ENCODE assay signal across 34 mouse cellular contexts in the genomic region with DNA sequence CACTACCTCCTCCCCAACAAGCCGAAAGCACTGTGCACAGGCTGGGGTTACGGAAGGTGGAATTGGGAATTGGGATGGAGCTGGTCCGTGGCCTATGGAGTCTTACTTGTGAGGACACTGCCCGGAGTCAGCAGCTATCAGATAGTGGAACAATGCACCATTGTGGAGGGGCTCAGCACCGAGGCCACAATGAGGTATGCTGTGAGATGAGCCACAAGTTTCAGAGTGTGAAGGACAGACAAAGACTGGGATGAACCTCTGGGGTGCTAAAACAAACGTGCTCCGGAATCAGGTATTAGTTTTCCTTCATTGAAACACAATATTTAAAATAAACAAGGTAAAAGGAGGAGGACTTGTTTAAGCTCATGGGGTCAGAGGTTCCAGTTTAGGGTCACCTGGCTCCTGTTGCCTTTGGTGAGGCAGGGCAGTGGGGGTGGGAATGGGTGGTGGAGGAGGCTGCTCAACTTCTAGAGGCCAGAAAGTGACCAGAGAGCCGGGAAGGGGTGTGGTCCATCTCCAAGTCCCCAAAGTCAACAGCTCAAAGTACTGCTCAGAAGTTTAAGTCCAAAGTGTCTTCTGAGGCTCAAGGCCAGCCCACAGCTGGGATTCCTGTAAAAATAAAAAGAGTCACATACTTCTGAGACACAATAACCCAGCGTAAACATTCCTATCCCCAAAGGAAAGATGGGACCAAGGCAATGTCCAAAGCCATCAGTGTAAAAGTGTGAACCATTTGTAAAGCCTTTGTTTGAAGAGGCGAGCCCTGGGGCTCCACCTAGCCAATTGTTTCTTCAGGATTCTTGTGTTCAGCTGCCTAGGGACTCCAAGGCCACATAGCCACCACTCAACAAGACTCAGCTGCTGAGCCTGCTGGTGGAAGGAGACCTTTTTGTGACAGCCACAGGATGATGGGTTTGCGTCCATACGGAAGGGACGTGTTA.
DNase-seq lines count a peak whose midpoint lies in the region; ATAC-seq and TF ChIP-seq lines count a peak whose summit lies in the region.
"Had no signal": no experiment of that assay in that cellular context is flagged by ENCODE, and none has a peak within 500 bp of the region (broad histone marks: within the 10 kb centered on the region; RNA-seq: fewer than 3 reads in every experiment).

No protein-coding gene starts in this region.

- no peak overlapping the region for H3K9ac ChIP-seq in kidney, embryonic 15.5 days
- no peak overlapping the region for H3K9ac ChIP-seq in neural tube, embryonic 11.5 days (ENCODE audit: low read length)
- no peak overlapping the region for H3K9ac ChIP-seq in neural tube, embryonic 15.5 days (replicated peaks)
- H3K9ac ChIP-seq: embryonic facial prominence, embryonic 13.5 days; forebrain, embryonic 12.5 days; forebrain, embryonic 15.5 days; heart, embryonic 13.5 days; hindbrain, embryonic 14.5 days had no signal

- H3K9me3 ChIP-seq in kidney, embryonic 15.5 days (replicated peaks): no peaks in the 10 kb centered on the region
- no peaks in the 10 kb centered on the region for H3K9me3 ChIP-seq in neural tube, embryonic 11.5 days (ENCODE audit: control insufficient read depth, low read length)
- no peaks in the 10 kb centered on the region for H3K9me3 ChIP-seq in neural tube, embryonic 15.5 days (replicated peaks)
- H3K9me3 ChIP-seq: embryonic facial prominence, embryonic 10.5 days; embryonic facial prominence, embryonic 13.5 days; forebrain, embryonic 12.5 days; forebrain, embryonic 15.5 days; heart, embryonic 10.5 days; heart, embryonic 13.5 days had no signal

- H3K27me3 ChIP-seq in kidney, embryonic 15.5 days: no peaks in the 10 kb centered on the region
- no peaks in the 10 kb centered on the region for H3K27me3 ChIP-seq in neural tube, embryonic 11.5 days (ENCODE audit: control insufficient read depth, insufficient read depth, low read length)
- H3K27me3 ChIP-seq in neural tube, embryonic 15.5 days (replicated peaks): no peaks in the 10 kb centered on the region
- H3K27me3 ChIP-seq: CH12.LX; forebrain, embryonic 12.5 days; forebrain, embryonic 15.5 days; heart, embryonic 13.5 days; Patski had no signal

- no peak overlapping the region for H3K4me2 ChIP-seq in kidney, embryonic 15.5 days
- no peak overlapping the region for H3K4me2 ChIP-seq in neural tube, embryonic 11.5 days (ENCODE audit: low read depth)
- no peak overlapping the region for H3K4me2 ChIP-seq in neural tube, embryonic 15.5 days
- H3K4me2 ChIP-seq: embryonic facial prominence, embryonic 13.5 days; forebrain, embryonic 12.5 days; forebrain, embryonic 15.5 days; heart, embryonic 13.5 days; hindbrain, embryonic 14.5 days had no signal

- H3K4me3 ChIP-seq in kidney, embryonic 15.5 days (replicated peaks): no peak overlapping the region
- no peak overlapping the region for H3K4me3 ChIP-seq in neural tube, embryonic 11.5 days (ENCODE audit: low read depth, low read length)
- H3K4me3 ChIP-seq in neural tube, embryonic 15.5 days (replicated peaks): no peak overlapping the region
- no peak overlapping the region for H3K4me3 ChIP-seq in layer of hippocampus, adult 2 months
- H3K4me3 ChIP-seq: embryonic facial prominence, embryonic 10.5 days; embryonic facial prominence, embryonic 13.5 days; erythroblast, embryonic 14.5 days; forebrain, embryonic 12.5 days; forebrain, embryonic 15.5 days; heart, adult 2 months; heart, embryonic 10.5 days; heart, embryonic 13.5 days had no signal

- H3K4me1 ChIP-seq in kidney, embryonic 15.5 days: peaks cover 6% of the 10 kb centered on the region; the same call in 1 of the 2 replicates
- H3K4me1 ChIP-seq in neural tube, embryonic 11.5 days (ENCODE audit: control insufficient read depth, insufficient read depth, low read length): no peaks in the 10 kb centered on the region
- H3K4me1 ChIP-seq in neural tube, embryonic 15.5 days: no peaks in the 10 kb centered on the region
- H3K4me1 ChIP-seq: forebrain, embryonic 12.5 days; forebrain, embryonic 15.5 days; heart, embryonic 10.5 days; heart, embryonic 13.5 days had no signal

- H3K36me3 ChIP-seq in kidney, embryonic 15.5 days: no peaks in the 10 kb centered on the region
- no peaks in the 10 kb centered on the region for H3K36me3 ChIP-seq in neural tube, embryonic 11.5 days (ENCODE audit: control insufficient read depth, insufficient read depth, low read length)
- H3K36me3 ChIP-seq in neural tube, embryonic 15.5 days: no peaks in the 10 kb centered on the region
- H3K36me3 ChIP-seq: embryonic facial prominence, embryonic 10.5 days; embryonic facial prominence, embryonic 13.5 days; forebrain, embryonic 12.5 days; forebrain, embryonic 15.5 days; G1E; heart, embryonic 10.5 days; heart, embryonic 13.5 days had no signal

- no peak for DNase-seq in kidney, adult 11 months
- peak; percentile 9 for DNase-seq in neural tube, embryonic 11.5 days (ENCODE audit: low spot score)
- DNase-seq in ES-CJ7 (ENCODE audit: low read depth, low spot score) (peak; percentile 71), ZHBTc4 (ENCODE audit: low read depth, low spot score) (peak; percentile 88)
- DNase-seq in layer of hippocampus, adult 2 months (ENCODE audit: low spot score in 2 of 2): no peak
- DNase-seq in spleen, postnatal 4 days (ENCODE audit: low spot score in 2 of 2): no peak
- DNase-seq: adrenal gland, adult 8-10 months; adrenal gland, postnatal 25 days; B cell, adult 2 months; cerebellum, adult 11-12 months; cerebellum, adult 8-10 months; cerebellum, postnatal 10 days; cerebellum, postnatal 36 days; embryo, embryonic 11 days; gastrocnemius, postnatal 10 days; gastrocnemius, postnatal 36 days; heart, adult 2 months; heart, postnatal 14 days; heart, postnatal 4 days had no signal

- TF ChIP-seq CTCF in layer of hippocampus, adult 2 months (conservative IDR thresholded peaks at IDR 0.05): no peak

- WGBS in kidney, embryonic 15.5 days: 50% methylated on average over 13 of the region's 13 CpGs
- 79% methylated on average over 13 of the region's 13 CpGs for WGBS in neural tube, embryonic 11.5 days
- 82% methylated on average over 13 of the region's 13 CpGs for WGBS in neural tube, embryonic 15.5 days

- 0 out of 2 replicates have a peak overlapping the region, but pooled peaks have one; percentile 9 for H3K27ac ChIP-seq in kidney, embryonic 15.5 days
- H3K27ac ChIP-seq in neural tube, embryonic 11.5 days (ENCODE audit: low read depth, low read length): no peak overlapping the region
- H3K27ac ChIP-seq in neural tube, embryonic 15.5 days (replicated peaks): no peak overlapping the region
- no peak overlapping the region for H3K27ac ChIP-seq in layer of hippocampus, adult 2 months
- H3K27ac ChIP-seq: embryonic facial prominence, embryonic 10.5 days; embryonic facial prominence, embryonic 13.5 days; forebrain, embryonic 12.5 days; forebrain, embryonic 15.5 days; heart, adult 2 months; heart, embryonic 10.5 days; heart, embryonic 13.5 days; hindbrain, embryonic 14.5 days; hindbrain, postnatal 0 days had no signal

- ATAC-seq in kidney, embryonic 15.5 days (replicated peaks; ENCODE audit: low FRiP score): peak; percentile 62
- no peak for ATAC-seq in neural tube, embryonic 11.5 days (ENCODE audit: insufficient read depth, low FRiP score, low TSS enrichment)
- no peak for ATAC-seq in neural tube, embryonic 15.5 days (ENCODE audit: low FRiP score)
- ATAC-seq: activated CD4-positive, CD25-positive, alpha-beta regulatory T cell, adult 4 months; forebrain, embryonic 15.5 days; hindbrain, postnatal 0 days; Patski had no signal

Comparison
In these comparisons a context has a peak if more than half of its experiments do, and no peak if none do; other contexts are left out.
1. DNase-seq: peak in neural tube, embryonic 11.5 days (single experiment), ES-CJ7 (single experiment) and ZHBTc4 (single experiment); none in kidney, adult 11 months (single experiment), layer of hippocampus, adult 2 months (0 of 2) and spleen, postnatal 4 days (0 of 2).